Mouse (Mus musculus) left cerebral cortex, adult 11 months (tissue): ENCODE results near the gene Itga8.

ENCODE experiments used
- DNase-seq: peaks from one replicate; pipeline ENCODE4 v3.0.0; 2022; ENCODE audit warnings: low spot score

The Itga8 gene

GRCm38 (mm10) chr2:12294060-12294459 is 7.7 kb downstream of the Itga8 start:
- peak; percentile 29 for DNase-seq

- no peak for DNase-seq
Observed at GRCm38 (mm10) chr2:12293458-12293857, 8.3 kb downstream of the Itga8 start.

- DNase-seq, result peak; percentile 69
Observed at GRCm38 (mm10) chr2:12292023-12292820, 9.5 kb downstream of the Itga8 start.

- no peak for DNase-seq
Observed at GRCm38 (mm10) chr2:12290235-12290634, 11.5 kb downstream of the Itga8 start.

- no peak for DNase-seq
Observed at GRCm38 (mm10) chr2:12287831-12288230, 13.9 kb downstream of the Itga8 start.

GRCm38 (mm10) chr2:12280664-12281063 is 21.1 kb downstream of the Itga8 start:
- DNase-seq, result no peak

- DNase-seq, result no peak
Observed at GRCm38 (mm10) chr2:12279070-12279612, 22.6 kb downstream of the Itga8 start.

GRCm38 (mm10) chr2:12256635-12257317 is 44.9 kb downstream of the Itga8 start:
- DNase-seq, result no peak

GRCm38 (mm10) chr2:12255901-12256300 is 45.8 kb downstream of the Itga8 start:
- no peak for DNase-seq

- no peak for DNase-seq
Observed at GRCm38 (mm10) chr2:12235345-12235744, 66.4 kb downstream of the Itga8 start.

GRCm38 (mm10) chr2:12229721-12230120 is 72.0 kb downstream of the Itga8 start:
- DNase-seq, result no peak

- DNase-seq, result no peak
Observed at GRCm38 (mm10) chr2:12228335-12228734, 73.4 kb downstream of the Itga8 start.

GRCm38 (mm10) chr2:12227243-12227642 is 74.5 kb downstream of the Itga8 start:
- no peak for DNase-seq

- no peak for DNase-seq
Observed at GRCm38 (mm10) chr2:12226367-12226766, 75.4 kb downstream of the Itga8 start.

- DNase-seq, result no peak
Observed at GRCm38 (mm10) chr2:12221671-12222070, 80.1 kb downstream of the Itga8 start.

GRCm38 (mm10) chr2:12213464-12213790 is 88.3 kb downstream of the Itga8 start:
- DNase-seq, result no peak

- DNase-seq, result no peak
Observed at GRCm38 (mm10) chr2:12212662-12213463, 88.9 kb downstream of the Itga8 start.

GRCm38 (mm10) chr2:12208142-12208541 is 93.6 kb downstream of the Itga8 start:
- no peak for DNase-seq

- no peak for DNase-seq
Observed at GRCm38 (mm10) chr2:12206353-12206752, 95.4 kb downstream of the Itga8 start.

GRCm38 (mm10) chr2:12205875-12206274 is 95.8 kb downstream of the Itga8 start:
- no peak for DNase-seq

GRCm38 (mm10) chr2:12203231-12203630 is 98.5 kb downstream of the Itga8 start:
- no peak for DNase-seq

GRCm38 (mm10) chr2:12198699-12199098 is 103.0 kb downstream of the Itga8 start:
- DNase-seq, result no peak
